In genomic region chr1:82834572-82834971, GRCm38 (mm10) we compare ENCODE assay signal across 11 mouse cellular contexts. TPM values are rescaled to one million over a fixed set of nuclear protein-coding genes. Genes with fewer than 3 reads are reported as not detected.
A peak's percentile ranks its signal among the peaks of the same experiment; 100 is the strongest.
DNase-seq lines count a peak whose midpoint lies in the region; ATAC-seq and TF ChIP-seq lines count a peak whose summit lies in the region.
"Had no signal": no experiment of that assay in that cellular context is flagged by ENCODE, and none has a peak within 500 bp of the region (broad histone marks: within the 10 kb centered on the region; RNA-seq: fewer than 3 reads in every experiment).

No protein-coding gene starts in this region.

- no peaks in the 10 kb centered on the region for H3K27me3 ChIP-seq in heart, embryonic 14.5 days (ENCODE audit: control insufficient read depth, insufficient read depth, low read length)
- H3K27me3 ChIP-seq: embryonic facial prominence, embryonic 15.5 days; midbrain, embryonic 12.5 days had no signal

- no peak overlapping the region for H3K4me2 ChIP-seq in heart, embryonic 14.5 days (ENCODE audit: low read length)
- H3K4me2 ChIP-seq: embryonic facial prominence, embryonic 15.5 days; midbrain, embryonic 12.5 days had no signal

- no peaks in the 10 kb centered on the region for H3K9me3 ChIP-seq in heart, embryonic 14.5 days (ENCODE audit: control insufficient read depth, low read length)
- H3K9me3 ChIP-seq: embryonic facial prominence, embryonic 15.5 days; midbrain, embryonic 12.5 days had no signal

- ATAC-seq in activated CD4-positive, CD25-positive, alpha-beta regulatory T cell, adult 4 months = peak; percentile 10
- 0 out of 2 replicates have a peak, but pooled peaks have one; percentile 42 for ATAC-seq in heart, embryonic 14.5 days (ENCODE audit: insufficient number of reproducible peaks, insufficient read depth, low FRiP score, low read depth)

- H3K27ac ChIP-seq in heart, embryonic 14.5 days (replicated peaks in 1 of 2; ENCODE audit: control insufficient read depth in 1 of 2, insufficient read depth in 1 of 2, low read depth in 2 of 2, low read length in 2 of 2) = peak overlapping the region in 1 of 2 experiments; percentile 33; a peak in 1 of 4 replicates
- no peak overlapping the region for H3K27ac ChIP-seq in layer of hippocampus, adult 2 months
- H3K27ac ChIP-seq: embryonic facial prominence, embryonic 15.5 days; midbrain, embryonic 12.5 days had no signal

- WGBS in heart, embryonic 14.5 days = 29% methylated on average over 8 of the region's 8 CpGs

- DNase-seq in ovary, adult 18-20 months (ENCODE audit: low spot score) = peak; percentile 68
- no peak for DNase-seq in ovary, postnatal 14 days (ENCODE audit: low spot score)
- DNase-seq in natural killer cell, adult 2 months (ENCODE audit: low spot score in 2 of 2) = peak; percentile 6 to 8
- no peak for DNase-seq in cerebellum, adult 11-12 months
- DNase-seq in frontal cortex, postnatal 36 days (ENCODE audit: low spot score in 2 of 2) = no peak
- no peak for DNase-seq in layer of hippocampus, adult 2 months (ENCODE audit: low spot score in 2 of 2)
- DNase-seq: retina, postnatal 1 day had no signal

- peaks cover 28 to 40% of the 10 kb centered on the region in 2 experiments for H3K4me1 ChIP-seq in heart, embryonic 14.5 days (ENCODE audit: control insufficient read depth in 2 of 2, insufficient read depth in 2 of 2, low read length in 2 of 2)

- no peak for TF ChIP-seq CTCF in layer of hippocampus, adult 2 months (conservative IDR thresholded peaks at IDR 0.05)

- H3K9ac ChIP-seq in heart, embryonic 14.5 days (ENCODE audit: low read length) = no peak overlapping the region; the same call in 1 of the 2 replicates
- H3K9ac ChIP-seq: embryonic facial prominence, embryonic 15.5 days; midbrain, embryonic 12.5 days had no signal

- H3K4me3 ChIP-seq in heart, embryonic 14.5 days (ENCODE audit: control insufficient read depth in 1 of 2, insufficient read depth in 1 of 2, low read depth in 1 of 2, low read length in 2 of 2) = no peak overlapping the region
- H3K4me3 ChIP-seq in layer of hippocampus, adult 2 months = no peak overlapping the region
- H3K4me3 ChIP-seq: embryonic facial prominence, embryonic 15.5 days; midbrain, embryonic 12.5 days had no signal

- no peaks in the 10 kb centered on the region for H3K36me3 ChIP-seq in heart, embryonic 14.5 days (ENCODE audit: control insufficient read depth, insufficient read depth, low read length)
- H3K36me3 ChIP-seq: embryonic facial prominence, embryonic 15.5 days; midbrain, embryonic 12.5 days had no signal

RNA-seq across cellular contexts. Expression of gene Agfg1, which starts 4.7 kb away (rescaled TPM):
- 10 to 100 TPM; 37.1 to 42.3 TPM for polyA plus RNA-seq in activated CD4-positive, CD25-positive, alpha-beta regulatory T cell, adult 4 months (2017; shearing (Covaris generic))
- 38.6 and 44.6 TPM in 2 replicates for polyA plus RNA-seq in heart, embryonic 14.5 days (2014; fragmentation: Nextera tagmentation; extraction: Ambion mirVana)
- total RNA-seq in layer of hippocampus, adult 2 months (2021) = 10 to 100 TPM; 68.9 TPM

Comparison
In these comparisons a context has a peak if more than half of its experiments do, and no peak if none do; other contexts are left out.
1. DNase-seq: peak in ovary, adult 18-20 months (single experiment) and natural killer cell, adult 2 months (2 of 2); none in ovary, postnatal 14 days (single experiment), cerebellum, adult 11-12 months (single experiment), frontal cortex, postnatal 36 days (0 of 2) and layer of hippocampus, adult 2 months (0 of 2).